Mouse (Mus musculus) hindbrain, embryonic 11.5 days (tissue): ENCODE measurements around the gene Lrrc32. TPM values are rescaled to one million over a fixed set of nuclear protein-coding genes. Genes with fewer than 3 reads are reported as not detected.

ENCODE experiments used
- ATAC-seq: fragments of 200-750 bp; cut with Nextera tagmentation; 2 replicates; pipeline ENCODE4 v1.8.0; 2017; ENCODE audit warnings: mild to moderate bottlenecking, moderate TSS enrichment, moderate library complexity; ENCODE audit not compliant: low FRiP score
- DNase-seq: peaks from one replicate; pipeline ENCODE4 v3.0.0-alpha.2; 2015; ENCODE audit warnings: low spot score
- H3K27ac ChIP-seq: fragments of 300-500 bp; sonication (generic); 2 replicates; pipeline ENCODE4 v1.5.1; 2014; ENCODE audit warnings: mild to moderate bottlenecking, low read depth, low read length
- H3K27me3 ChIP-seq: fragments of 300-500 bp; sonication (generic); 2 replicates; pipeline ENCODE4 v1.6.1; 2014; ENCODE audit warnings: mild to moderate bottlenecking, low read length, moderate library complexity, mixed read lengths; ENCODE audit not compliant: control insufficient read depth, insufficient read depth
- H3K36me3 ChIP-seq: fragments of 300-500 bp; sonication (generic); 2 replicates; pipeline ENCODE4 v1.6.1; 2014; ENCODE audit warnings: mild to moderate bottlenecking, low read length, moderate library complexity, mixed read lengths; ENCODE audit not compliant: control insufficient read depth, insufficient read depth
- H3K4me1 ChIP-seq: fragments of 300-500 bp; sonication (generic); replicated peaks from 2 replicates; pipeline ENCODE4 v1.6.1; 2014; ENCODE audit warnings: low read length, mixed read lengths; ENCODE audit not compliant: control insufficient read depth, insufficient read depth
- H3K4me2 ChIP-seq: fragments of 300-500 bp; sonication (generic); replicated peaks from 2 replicates; pipeline ENCODE4 v1.6.1; 2014; ENCODE audit warnings: mild to moderate bottlenecking, low read depth, low read length
- H3K4me3 ChIP-seq: fragments of 300-500 bp; sonication (generic); 2 replicates; pipeline ENCODE4 v1.5.1; 2014; ENCODE audit warnings: low read depth, low read length
- H3K9ac ChIP-seq: fragments of 300-500 bp; sonication (generic); 2 replicates; pipeline ENCODE4 v1.6.1; 2014; ENCODE audit warnings: low read depth, low read length
- H3K9me3 ChIP-seq: fragments of 300-500 bp; sonication (generic); 2 replicates; pipeline ENCODE4 v1.6.1; 2016; ENCODE audit warnings: low read length; ENCODE audit not compliant: control insufficient read depth
- WGBS: fragments of 180-500 bp; shearing (Covaris S2); extraction: QIAGEN DNeasy Blood & Tissue Kit; methylation state at CpG from one replicate; pipeline ENCODE4 v1.1.7; 2014; 5-methylcytosine and 5-hydroxymethylcytosine counted together
- polyA plus RNA-seq: library from polyadenylated mRNA; unstranded; fragments of >200 nt; fragmentation: Nextera tagmentation; extraction: Ambion mirVana; gene quantifications from 2 replicates; pipeline ENCODE4 v1.2.1, GENCODE M21; 2014

The Lrrc32 gene
- polyA plus RNA-seq, 1 experiment from 2014 or later: 3.3 TPM

DNA sequence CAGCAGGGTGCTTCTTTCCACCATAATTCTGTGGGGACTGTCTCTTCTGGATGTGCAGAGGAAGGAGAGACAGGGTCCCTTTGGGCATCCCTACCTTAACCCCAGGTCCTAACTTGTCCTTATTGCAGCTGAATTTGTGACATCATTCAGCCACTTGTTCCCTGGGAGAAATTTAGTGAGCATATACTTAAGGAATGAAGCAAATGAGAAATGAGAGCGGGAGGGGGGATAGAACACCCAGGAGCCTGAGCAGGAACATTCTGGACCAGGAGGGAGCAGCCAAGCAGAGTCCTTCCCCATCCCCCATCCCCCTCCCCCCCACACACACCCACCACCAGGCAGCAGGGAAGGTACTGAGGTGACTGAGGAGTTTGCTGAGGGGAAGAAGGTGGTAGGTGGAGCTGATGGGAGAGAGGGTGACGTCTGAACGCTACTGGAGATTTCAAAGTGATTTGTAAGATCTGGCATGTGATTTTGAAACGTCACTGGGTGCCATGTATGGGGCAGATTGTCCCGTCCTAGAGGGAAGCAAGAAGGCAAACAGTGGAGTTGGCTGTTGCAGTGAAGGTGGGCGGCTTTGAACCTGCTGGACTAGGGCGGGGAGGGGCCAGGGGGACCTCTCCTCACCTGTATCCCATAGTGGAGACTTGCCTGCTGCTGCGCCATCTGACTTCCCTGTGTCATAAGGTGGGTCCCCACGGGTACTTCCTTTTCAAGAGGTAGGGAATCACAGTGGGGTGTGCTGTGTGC, 2.5 kb downstream of the Lrrc32 start:
- WGBS: 63% methylated on average over 9 of the region's 9 CpGs
- H3K4me1 ChIP-seq: 0 out of 2 replicates have a peak, but pooled peaks cover 2% of the 10 kb centered on the region
- H3K4me3 ChIP-seq: no peak overlapping the region
- no peak overlapping the region for H3K4me2 ChIP-seq
- DNase-seq (no peak), ATAC-seq (no peak)
- peaks cover 2% of the 10 kb centered on the region; the same call in 1 of the 2 replicates for H3K27me3 ChIP-seq
- no peak overlapping the region for H3K27ac ChIP-seq
- no peak overlapping the region for H3K9ac ChIP-seq
- H3K9me3 ChIP-seq: no peaks in the 10 kb centered on the region
- no peaks in the 10 kb centered on the region for H3K36me3 ChIP-seq

DNA sequence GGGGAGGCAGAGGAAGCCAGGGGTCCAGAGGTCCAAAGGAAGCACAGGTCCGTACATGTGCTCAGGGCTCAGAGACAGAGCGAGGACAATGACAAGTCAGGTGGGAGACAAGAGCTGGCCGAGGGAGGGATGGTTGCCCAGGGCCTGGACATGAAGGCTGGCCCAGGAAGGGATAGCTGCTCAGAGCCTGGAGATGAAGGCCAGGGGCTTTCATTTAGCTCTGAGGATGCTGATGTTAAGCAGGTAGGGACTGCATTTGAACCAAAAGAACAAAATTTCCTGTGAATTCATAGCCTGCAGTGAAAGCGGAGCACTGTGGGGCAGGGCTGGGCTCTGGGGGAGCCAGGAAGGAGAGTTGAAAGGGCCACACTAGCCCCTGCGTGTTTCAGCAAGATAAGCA, 3.2 kb downstream of the Lrrc32 start:
- ATAC-seq: no peak
- H3K36me3 ChIP-seq: no peaks in the 10 kb centered on the region
- 0 out of 2 replicates have a peak, but pooled peaks cover 2% of the 10 kb centered on the region for H3K4me1 ChIP-seq
- H3K27me3 ChIP-seq: peaks cover 2% of the 10 kb centered on the region; the same call in 1 of the 2 replicates
- H3K9ac ChIP-seq: no peak overlapping the region
- no peak overlapping the region for H3K27ac ChIP-seq
- H3K4me2 ChIP-seq: no peak overlapping the region
- H3K4me3 ChIP-seq: no peak overlapping the region
- H3K9me3 ChIP-seq: no peaks in the 10 kb centered on the region
- WGBS: 72% methylated on average over 5 of the region's 5 CpGs
- no peak for DNase-seq

DNA sequence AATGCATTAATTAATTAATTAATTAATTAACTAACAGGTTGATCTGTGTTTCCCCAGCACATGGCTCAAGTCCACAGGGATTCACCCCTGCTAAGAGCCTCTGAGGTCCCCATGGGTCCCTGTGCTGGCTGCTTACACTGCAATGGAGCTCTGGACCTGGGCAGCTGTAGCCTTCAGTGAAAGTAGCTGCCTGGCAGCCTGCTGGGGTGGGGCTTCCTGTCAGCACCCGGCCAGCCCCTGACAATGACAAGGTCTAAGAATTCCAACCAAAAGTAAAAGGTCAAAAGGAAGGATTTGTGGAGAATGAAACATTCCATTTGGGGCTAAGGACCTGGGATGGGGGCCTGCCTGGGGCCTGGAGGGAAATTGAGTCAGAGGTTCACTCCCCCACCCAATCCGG, 4.2 kb downstream of the Lrrc32 start:
- Histone ChIP-seq H3K9ac (no peak overlapping the region), H3K4me3 (no peak overlapping the region), H3K4me2 (no peak overlapping the region), H3K36me3 (no peaks in the 10 kb centered on the region), H3K4me1 (0 out of 2 replicates have a peak, but pooled peaks cover 2% of the 10 kb centered on the region), H3K27ac (no peak overlapping the region), H3K27me3 (peaks cover 2% of the 10 kb centered on the region; the same call in 1 of the 2 replicates), H3K9me3 (no peaks in the 10 kb centered on the region)
- 69% methylated on average over 2 of the region's 2 CpGs for WGBS
- DNase-seq (no peak), ATAC-seq (no peak)

DNA sequence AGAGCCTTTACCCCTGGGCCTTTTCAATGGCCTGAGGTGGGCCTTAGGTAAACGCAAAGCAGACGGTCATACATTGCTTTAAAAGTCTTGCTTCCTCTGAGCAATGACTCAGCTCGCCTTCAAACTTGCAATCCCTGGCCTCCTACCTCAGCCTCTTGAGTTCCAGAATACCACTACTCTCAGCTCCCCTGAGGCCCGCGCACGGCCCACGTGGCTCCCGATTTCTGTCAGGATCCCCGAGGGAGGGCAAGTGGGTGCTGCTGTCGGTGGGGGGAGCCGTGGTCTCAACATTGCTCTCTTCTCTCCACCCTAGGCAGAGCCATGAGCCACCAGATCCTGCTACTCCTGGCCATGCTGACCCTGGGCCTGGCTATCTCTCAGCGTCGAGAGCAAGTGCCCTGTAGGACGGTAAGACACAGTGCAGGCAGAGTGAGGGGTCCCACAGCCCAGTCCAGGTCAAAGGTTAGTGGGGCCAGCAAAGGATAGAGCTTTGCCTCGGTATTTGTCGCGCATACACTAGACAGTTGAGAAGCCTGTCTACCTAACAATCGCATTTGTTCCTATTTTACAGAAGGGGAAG, 4.9 kb downstream of the Lrrc32 start:
- DNase-seq: no peak

DNA sequence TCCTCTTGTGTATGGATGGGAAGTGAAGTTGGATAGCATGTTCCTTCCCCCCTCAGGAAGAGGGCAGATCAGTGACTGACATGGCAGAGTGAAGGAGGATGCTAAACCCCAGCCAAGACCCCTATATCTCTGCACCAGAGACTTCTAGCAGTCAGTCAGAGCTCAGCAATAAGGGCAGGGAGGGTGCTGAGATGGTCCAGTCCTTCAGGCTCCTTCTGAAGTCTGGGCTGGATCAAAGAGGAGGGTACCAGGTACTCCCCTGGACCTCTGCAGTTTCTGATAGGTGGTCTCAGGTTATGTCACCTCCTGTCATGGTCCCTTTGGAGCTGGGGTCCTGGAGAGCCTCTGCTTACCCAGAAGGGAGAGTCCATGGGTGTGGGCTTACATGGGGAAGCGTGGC, 6.5 kb downstream of the Lrrc32 start:
- DNase-seq: no peak
- WGBS: 63% methylated on average over 1 of the region's 1 CpGs
- Histone ChIP-seq H3K4me1 (no peaks in the 10 kb centered on the region), H3K9ac (no peak overlapping the region), H3K9me3 (no peaks in the 10 kb centered on the region), H3K36me3 (no peaks in the 10 kb centered on the region), H3K4me3 (no peak overlapping the region), H3K4me2 (no peak overlapping the region), H3K27me3 (peaks cover 2% of the 10 kb centered on the region; the same call in 1 of the 2 replicates), H3K27ac (no peak overlapping the region)
- ATAC-seq: no peak

More for the DNA sequence above, 4.9 kb downstream of the Lrrc32 start:
- Histone ChIP-seq H3K36me3 (no peaks in the 10 kb centered on the region), H3K9me3 (no peaks in the 10 kb centered on the region), H3K27ac (no peak overlapping the region), H3K9ac (no peak overlapping the region), H3K4me3 (no peak overlapping the region), H3K4me1 (0 out of 2 replicates have a peak, but pooled peaks cover 2% of the 10 kb centered on the region), H3K27me3 (peaks cover 2% of the 10 kb centered on the region; the same call in 1 of the 2 replicates), H3K4me2 (no peak overlapping the region)
- ATAC-seq: no peak
- WGBS: 74% methylated on average over 18 of the region's 18 CpGs

DNA sequence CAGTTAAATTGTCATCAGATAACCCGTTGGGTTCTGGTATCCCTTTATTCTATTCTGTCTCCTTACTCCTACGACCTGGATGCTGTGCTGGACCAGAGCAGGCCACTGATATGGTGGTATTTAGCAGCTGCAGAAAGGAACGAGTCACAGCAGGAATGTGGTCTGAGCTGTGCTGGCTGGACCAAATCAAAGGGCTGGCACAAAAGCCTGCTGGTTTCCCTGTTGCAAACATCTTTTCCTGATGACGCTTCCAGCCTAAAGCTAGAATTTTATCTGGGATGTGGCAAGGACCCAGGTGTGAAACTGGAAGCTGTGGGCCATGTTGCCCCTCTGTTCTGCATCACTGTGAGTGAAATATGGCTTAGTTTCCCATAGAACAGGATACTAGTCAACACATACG, 8.4 kb downstream of the Lrrc32 start:
- no peaks in the 10 kb centered on the region for H3K9me3 ChIP-seq
- no peak overlapping the region for H3K9ac ChIP-seq
- no peaks in the 10 kb centered on the region for H3K4me1 ChIP-seq
- DNase-seq (no peak), ATAC-seq (no peak)
- no peaks in the 10 kb centered on the region for H3K36me3 ChIP-seq
- no peak overlapping the region for H3K4me3 ChIP-seq
- 67% methylated on average over 5 of the region's 5 CpGs for WGBS
- no peaks in the 10 kb centered on the region for H3K27me3 ChIP-seq
- no peak overlapping the region for H3K4me2 ChIP-seq
- no peak overlapping the region for H3K27ac ChIP-seq

DNA sequence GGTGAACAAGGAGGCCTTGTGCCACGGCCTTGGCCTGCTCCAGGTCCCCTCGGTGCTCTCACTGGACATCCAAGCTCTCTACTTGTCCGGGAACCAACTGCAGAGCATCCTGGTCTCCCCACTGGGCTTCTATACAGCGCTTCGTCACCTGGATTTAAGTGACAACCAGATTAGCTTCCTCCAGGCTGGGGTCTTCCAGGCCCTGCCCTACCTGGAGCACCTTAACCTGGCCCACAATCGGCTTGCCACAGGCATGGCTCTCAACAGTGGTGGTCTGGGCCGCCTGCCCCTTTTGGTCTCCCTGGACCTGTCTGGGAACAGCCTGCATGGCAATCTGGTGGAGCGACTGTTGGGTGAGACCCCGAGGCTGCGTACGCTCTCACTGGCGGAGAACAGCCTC, 9.0 kb downstream of the Lrrc32 start:
- Histone ChIP-seq H3K4me3 (no peak overlapping the region), H3K36me3 (no peaks in the 10 kb centered on the region), H3K9ac (no peak overlapping the region), H3K4me1 (no peaks in the 10 kb centered on the region), H3K4me2 (no peak overlapping the region), H3K9me3 (no peaks in the 10 kb centered on the region), H3K27ac (no peak overlapping the region), H3K27me3 (no peaks in the 10 kb centered on the region)
- DNase-seq: no peak
- no peak for ATAC-seq
- 93% methylated on average over 12 of the region's 12 CpGs for WGBS

DNA sequence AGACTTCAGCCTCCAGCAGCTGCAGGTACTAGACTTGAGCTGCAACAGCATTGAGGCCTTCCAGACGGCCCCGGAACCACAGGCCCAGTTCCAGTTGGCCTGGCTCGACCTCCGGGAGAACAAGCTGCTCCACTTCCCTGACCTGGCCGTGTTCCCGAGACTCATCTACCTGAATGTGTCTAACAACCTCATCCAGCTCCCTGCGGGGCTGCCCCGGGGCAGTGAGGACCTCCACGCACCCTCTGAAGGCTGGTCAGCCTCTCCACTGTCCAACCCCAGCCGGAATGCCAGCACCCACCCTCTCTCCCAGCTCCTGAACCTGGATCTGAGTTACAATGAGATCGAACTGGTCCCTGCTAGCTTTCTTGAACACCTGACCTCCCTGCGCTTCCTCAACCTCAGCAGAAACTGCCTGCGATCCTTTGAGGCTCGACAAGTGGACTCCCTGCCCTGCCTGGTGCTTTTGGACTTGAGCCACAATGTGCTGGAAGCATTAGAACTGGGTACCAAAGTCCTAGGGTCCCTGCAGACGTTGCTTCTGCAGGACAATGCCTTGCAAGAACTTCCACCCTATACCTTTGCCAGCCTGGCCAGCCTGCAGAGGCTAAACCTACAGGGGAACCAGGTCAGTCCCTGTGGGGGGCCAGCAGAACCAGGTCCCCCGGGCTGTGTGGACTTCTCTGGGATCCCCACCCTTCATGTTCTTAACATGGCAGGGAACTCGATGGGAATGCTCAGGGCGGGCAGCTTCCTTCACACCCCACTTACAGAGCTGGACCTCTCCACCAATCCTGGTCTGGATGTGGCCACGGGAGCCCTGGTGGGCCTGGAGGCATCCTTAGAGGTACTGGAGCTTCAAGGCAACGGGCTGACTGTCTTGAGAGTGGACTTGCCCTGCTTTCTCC, 9.8 kb downstream of the Lrrc32 start:
- H3K4me3 ChIP-seq: no peak overlapping the region
- H3K9ac ChIP-seq: no peak overlapping the region
- DNase-seq (no peak), ATAC-seq (no peak)
- no peaks in the 10 kb centered on the region for H3K36me3 ChIP-seq
- 82% methylated on average over 20 of the region's 20 CpGs for WGBS
- H3K4me1 ChIP-seq: no peaks in the 10 kb centered on the region
- no peak overlapping the region for H3K4me2 ChIP-seq
- H3K27ac ChIP-seq: no peak overlapping the region
- H3K27me3 ChIP-seq: no peaks in the 10 kb centered on the region
- H3K9me3 ChIP-seq: no peaks in the 10 kb centered on the region
